Mouse (Mus musculus) lung, embryonic 16.5 days (tissue): ENCODE data around the gene Glt6d1. TPM values are rescaled to one million over a fixed set of nuclear protein-coding genes. Genes with fewer than 3 reads are reported as not detected.
"Not testable (repeated sequence)": the region's sequence is repeated elsewhere in the genome, so short reads cannot be mapped to it uniquely, and the experiment has no call there.

Experiments
- ATAC-seq: fragments of 200-750 bp; cut with Nextera tagmentation; 2 replicates; pipeline ENCODE4 v1.8.0; 2017; ENCODE audit warnings: low read depth, mild to moderate bottlenecking, moderate library complexity
- H3K27ac ChIP-seq: fragments of 300-500 bp; sonication (generic); 2 replicates; pipeline ENCODE4 v1.5.1; 2014; ENCODE audit warnings: mild to moderate bottlenecking, control low read depth, low read length
- H3K27me3 ChIP-seq: fragments of 300-500 bp; sonication (generic); 2 replicates; pipeline ENCODE4 v1.6.1; 2014; ENCODE audit warnings: low read depth, low read length, mixed read lengths; ENCODE audit not compliant: control insufficient read depth, insufficient read depth
- H3K36me3 ChIP-seq: fragments of 300-500 bp; sonication (generic); 2 replicates; pipeline ENCODE4 v1.6.1; 2014; ENCODE audit warnings: low read length; ENCODE audit not compliant: control insufficient read depth, insufficient read depth
- H3K4me1 ChIP-seq: fragments of 300-500 bp; sonication (generic); replicated peaks from 2 replicates; pipeline ENCODE4 v1.6.1; 2014; ENCODE audit warnings: low read length, mixed read lengths; ENCODE audit not compliant: control insufficient read depth, insufficient read depth
- H3K4me2 ChIP-seq: fragments of 300-500 bp; sonication (generic); 2 replicates; pipeline ENCODE4 v1.6.1; 2014; ENCODE audit warnings: low read depth, low read length, control low read depth
- H3K4me3 ChIP-seq: fragments of 300-500 bp; sonication (generic); 2 replicates; pipeline ENCODE4 v1.5.1; 2014; ENCODE audit warnings: mild to moderate bottlenecking, low read length, control low read depth
- H3K9ac ChIP-seq: fragments of 300-500 bp; sonication (generic); 2 replicates; pipeline ENCODE4 v1.6.1; 2014; ENCODE audit warnings: low read length, control low read depth
- H3K9me3 ChIP-seq: fragments of 300-500 bp; sonication (generic); 2 replicates; pipeline ENCODE4 v1.6.1; 2016; ENCODE audit warnings: low read length; ENCODE audit not compliant: control insufficient read depth
- WGBS: fragments of 180-500 bp; shearing (Covaris S2); extraction: QIAGEN DNeasy Blood & Tissue Kit; methylation state at CpG from one replicate; pipeline ENCODE4 v1.1.7; 2014; 5-methylcytosine and 5-hydroxymethylcytosine counted together
- polyA plus RNA-seq: library from polyadenylated mRNA; unstranded; fragments of >200 nt; fragmentation: Nextera tagmentation; extraction: Ambion mirVana; gene quantifications from 2 replicates; pipeline ENCODE4 v1.2.1, GENCODE M21; 2015

Gene Glt6d1
- not detected in 2 replicates for polyA plus RNA-seq

DNA sequence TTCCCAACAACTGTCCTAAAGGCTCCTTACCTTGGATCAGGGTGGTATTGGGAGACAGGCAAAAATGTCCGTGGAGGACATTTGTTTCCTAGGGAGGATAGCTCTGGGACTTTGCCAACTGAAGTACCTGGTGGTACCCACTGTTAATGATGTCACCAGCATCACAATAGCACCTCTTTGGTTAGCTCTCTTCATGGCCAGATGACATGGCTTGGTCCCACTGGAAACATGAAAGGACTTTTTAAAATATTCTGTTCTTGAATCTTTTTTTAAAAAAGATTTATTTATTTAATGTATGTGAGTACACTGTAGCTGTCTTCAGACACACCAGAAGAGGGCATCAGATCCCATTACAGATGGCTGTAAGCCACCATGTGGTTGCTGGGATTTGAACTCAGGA, at the start of gene Glt6d1:
TSS of gene Glt6d1 (minus strand) at position 101 of the 400 bp plus-strand sequence.
- H3K36me3 ChIP-seq, ATAC-seq, H3K27ac ChIP-seq, H3K9me3 ChIP-seq, H3K9ac ChIP-seq, H3K4me2 ChIP-seq, H3K4me1 ChIP-seq, H3K4me3 ChIP-seq, H3K27me3 ChIP-seq: not testable (repeated sequence)
- WGBS = 63% methylated on average over 1 of the region's 1 CpGs

DNA sequence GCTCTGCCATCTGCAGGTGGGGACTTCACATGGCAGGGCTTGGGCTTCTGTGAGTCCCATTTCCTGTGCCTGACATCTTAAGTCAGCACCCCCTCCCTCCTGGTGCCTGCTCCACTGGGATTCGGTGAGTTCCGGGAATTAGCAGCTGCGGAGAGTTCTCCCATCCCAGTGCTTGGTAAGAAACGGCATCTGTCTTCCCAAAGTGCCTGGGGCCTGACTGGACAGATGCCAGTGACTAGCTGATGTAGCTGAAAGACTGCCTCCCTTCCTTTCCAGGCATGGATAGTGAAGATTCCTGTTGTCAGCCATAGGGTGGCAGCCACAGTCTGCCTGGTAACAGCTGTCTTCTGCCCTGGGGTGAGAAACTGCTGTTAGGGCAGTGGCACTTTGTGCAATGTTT, 49.8 kb upstream of the Glt6d1 start:
- WGBS = 13% methylated on average over 4 of the region's 4 CpGs
- H3K27ac ChIP-seq = no peak overlapping the region
- no peak overlapping the region for H3K4me2 ChIP-seq
- H3K9me3 ChIP-seq = no peaks in the 10 kb centered on the region
- peaks cover 16% of the 10 kb centered on the region for H3K27me3 ChIP-seq
- no peak for ATAC-seq
- peaks cover 5% of the 10 kb centered on the region; the same call in 1 of the 2 replicates for H3K4me1 ChIP-seq
- no peak overlapping the region for H3K4me3 ChIP-seq
- no peaks in the 10 kb centered on the region for H3K36me3 ChIP-seq
- no peak overlapping the region for H3K9ac ChIP-seq

DNA sequence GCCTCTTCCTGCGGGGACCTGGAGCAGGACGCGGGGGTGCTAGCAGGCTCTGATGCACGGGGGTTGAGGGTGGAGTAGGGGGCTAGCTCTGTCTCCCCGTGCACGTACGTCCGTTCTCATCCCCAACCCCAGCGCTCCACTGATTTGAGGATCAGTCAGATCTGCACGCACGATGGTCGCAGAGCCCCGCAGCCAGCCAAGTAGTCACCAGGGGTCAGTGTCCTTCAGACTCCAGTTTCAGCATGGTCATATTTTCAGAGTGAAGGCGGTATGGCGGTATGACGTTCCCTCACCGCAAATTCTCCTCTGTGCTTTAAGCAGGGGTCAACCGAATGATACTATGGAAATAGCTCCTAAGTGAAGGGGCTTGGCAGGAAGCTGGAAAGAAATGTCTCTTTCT, 48.6 kb upstream of the Glt6d1 start:
- peaks cover 16% of the 10 kb centered on the region for H3K27me3 ChIP-seq
- peak overlapping the region; percentile 50 for H3K4me3 ChIP-seq
- no peaks in the 10 kb centered on the region for H3K9me3 ChIP-seq
- H3K4me2 ChIP-seq = peak overlapping the region; percentile 86
- H3K9ac ChIP-seq = no peak overlapping the region
- H3K27ac ChIP-seq = no peak overlapping the region
- H3K36me3 ChIP-seq = no peaks in the 10 kb centered on the region
- H3K4me1 ChIP-seq = peaks cover 5% of the 10 kb centered on the region; the same call in 1 of the 2 replicates
- no peak for ATAC-seq
- WGBS = 5% methylated on average over 18 of the region's 18 CpGs

DNA sequence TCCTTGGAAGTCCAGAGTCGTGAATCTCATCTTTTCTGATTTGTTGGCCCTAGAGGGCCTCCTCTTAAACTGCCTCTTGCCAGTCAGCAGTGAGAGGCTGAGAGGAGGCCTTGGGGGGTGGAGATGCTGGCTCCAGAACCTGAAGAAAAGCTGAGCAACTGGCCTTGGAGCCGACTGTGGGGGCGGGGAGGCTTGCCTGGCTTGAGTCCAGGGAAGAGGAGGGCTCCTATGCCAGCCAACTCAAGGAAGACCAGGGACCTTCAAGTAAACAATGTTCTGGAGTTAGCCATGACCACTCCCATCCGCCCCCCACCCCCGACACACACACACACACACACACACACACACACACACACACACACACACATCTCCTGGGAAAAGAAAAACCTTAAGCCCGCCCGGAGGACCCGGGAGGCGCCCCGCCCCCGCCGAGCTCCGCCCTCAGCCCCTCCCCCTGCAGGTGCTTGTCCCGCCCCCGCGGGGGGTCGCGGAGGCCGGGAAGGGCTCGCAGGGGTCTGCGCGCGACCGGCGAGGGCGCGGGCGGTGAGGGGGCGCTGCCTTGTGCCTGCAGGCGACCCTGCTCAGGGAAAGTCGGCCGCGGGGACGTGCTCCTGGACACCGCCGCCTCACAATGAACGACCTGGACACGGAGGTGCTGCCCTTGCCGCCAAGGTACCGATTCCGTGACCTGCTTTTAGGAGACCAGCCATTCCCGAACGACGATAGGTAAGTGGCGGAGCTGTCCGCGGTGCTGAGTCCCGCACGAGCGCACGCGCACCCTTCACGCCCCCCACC, 47.9 kb upstream of the Glt6d1 start, which contains the start of gene Kcnt1:
TSS of gene Kcnt1 (plus strand) at position 398 of the 795 bp plus-strand sequence.
- 1% methylated on average over 30 of the region's 53 CpGs for WGBS
- no peaks in the 10 kb centered on the region for H3K9me3 ChIP-seq
- H3K4me2 ChIP-seq = peak within 1 kb of the TSS; percentile 86
- H3K27me3 ChIP-seq = peaks cover 16% of the 10 kb centered on the region
- no peak for ATAC-seq
- no peak within 1 kb of the TSS for H3K27ac ChIP-seq
- H3K9ac ChIP-seq = no peak within 1 kb of the TSS
- peak within 1 kb of the TSS; percentile 50 for H3K4me3 ChIP-seq
- H3K4me1 ChIP-seq = peaks cover 5% of the 10 kb centered on the region; the same call in 1 of the 2 replicates
- no peaks in the 10 kb centered on the region for H3K36me3 ChIP-seq

DNA sequence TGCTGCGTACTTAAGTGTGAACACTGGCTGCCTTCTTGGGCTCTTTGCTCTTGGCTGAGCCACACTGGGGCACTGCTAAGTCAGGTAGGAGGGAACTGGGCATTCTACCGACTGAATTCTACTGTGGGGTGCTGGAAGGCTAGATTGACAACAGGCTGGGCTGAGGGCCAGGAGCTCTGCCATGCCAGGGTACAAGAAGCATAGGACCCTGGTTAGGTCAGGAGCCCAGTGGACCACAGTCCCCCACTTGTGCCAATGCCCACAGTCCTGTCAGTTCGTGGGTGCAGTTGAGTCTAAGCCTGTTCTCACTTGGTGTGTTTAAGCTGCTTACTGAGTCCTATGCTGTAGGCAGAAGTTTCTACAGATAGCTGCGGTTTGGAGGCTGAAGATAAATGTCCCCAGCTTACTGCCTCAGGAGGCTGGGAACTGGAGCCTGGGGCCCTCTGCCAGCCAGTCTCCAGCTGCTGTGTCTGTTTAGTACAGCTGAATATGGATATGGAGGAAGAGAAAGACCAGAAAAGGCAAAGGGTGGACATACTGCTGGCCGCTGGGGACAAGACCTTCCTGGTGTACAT, 47.1 kb upstream of the Glt6d1 start:
- H3K4me2 ChIP-seq = peak overlapping the region; percentile 86

DNA sequence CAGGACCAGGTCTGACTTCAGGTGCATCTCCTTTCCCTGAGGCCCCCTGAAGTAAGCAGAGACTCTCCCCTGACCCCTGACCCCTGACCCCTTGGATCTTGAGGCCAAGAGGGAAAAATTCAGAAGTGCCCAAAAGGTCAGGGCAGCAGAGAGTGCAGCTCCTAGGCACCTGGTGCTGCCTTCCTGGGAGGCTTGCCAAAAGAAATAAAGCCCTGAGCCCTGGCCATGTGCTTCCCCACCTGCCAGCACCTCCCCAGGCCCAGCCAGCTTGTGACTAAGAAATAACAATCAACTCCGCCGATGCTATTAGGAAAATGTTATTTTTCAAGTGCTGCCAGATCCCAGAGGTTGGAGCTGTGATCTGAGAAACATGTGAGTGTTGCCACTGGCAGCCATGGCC, 46.4 kb upstream of the Glt6d1 start:
- 60% methylated on average over 2 of the region's 2 CpGs for WGBS
- peaks cover 16% of the 10 kb centered on the region for H3K27me3 ChIP-seq
- no peak for ATAC-seq

More for the DNA sequence above, 47.1 kb upstream of the Glt6d1 start:
- no peaks in the 10 kb centered on the region for H3K9me3 ChIP-seq
- no peaks in the 10 kb centered on the region for H3K36me3 ChIP-seq
- no peak for ATAC-seq
- H3K27me3 ChIP-seq = peaks cover 16% of the 10 kb centered on the region
- H3K27ac ChIP-seq = no peak overlapping the region
- WGBS = 47% methylated on average over 5 of the region's 5 CpGs
- no peak overlapping the region for H3K4me3 ChIP-seq
- H3K9ac ChIP-seq = no peak overlapping the region
- peaks cover 5% of the 10 kb centered on the region; the same call in 1 of the 2 replicates for H3K4me1 ChIP-seq

DNA sequence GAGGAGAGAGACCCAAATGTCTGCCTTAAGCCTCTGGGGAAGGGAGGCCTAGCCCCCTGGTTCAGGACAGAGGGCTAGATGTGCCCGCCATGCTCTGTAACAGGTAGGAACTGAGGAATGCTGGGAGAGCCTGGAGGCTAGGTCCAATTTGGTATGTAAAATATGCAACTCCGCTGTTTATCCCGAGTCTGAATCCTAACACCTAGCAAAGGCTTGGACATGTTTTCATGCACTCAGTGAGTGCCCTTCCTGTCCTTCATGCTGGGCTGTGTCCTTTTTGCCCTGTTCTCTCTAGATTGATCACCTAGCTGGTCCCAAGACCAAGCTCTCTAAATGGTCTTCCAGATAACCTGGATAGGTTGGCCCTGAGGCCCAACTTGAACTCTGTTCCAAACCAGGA, 44.2 kb upstream of the Glt6d1 start:
- H3K9ac ChIP-seq = no peak overlapping the region
- H3K27ac ChIP-seq = no peak overlapping the region
- WGBS = 78% methylated on average over 3 of the region's 3 CpGs
- no peak for ATAC-seq
- no peaks in the 10 kb centered on the region for H3K9me3 ChIP-seq
- H3K4me3 ChIP-seq = no peak overlapping the region
- H3K4me2 ChIP-seq = no peak overlapping the region
- H3K27me3 ChIP-seq = peaks cover 12% of the 10 kb centered on the region
- H3K4me1 ChIP-seq = peaks cover 5% of the 10 kb centered on the region; the same call in 1 of the 2 replicates
- no peaks in the 10 kb centered on the region for H3K36me3 ChIP-seq

More for the DNA sequence above, 46.4 kb upstream of the Glt6d1 start:
- no peak overlapping the region for H3K9ac ChIP-seq
- H3K36me3 ChIP-seq = no peaks in the 10 kb centered on the region
- H3K9me3 ChIP-seq = no peaks in the 10 kb centered on the region
- no peak overlapping the region for H3K27ac ChIP-seq
- no peak overlapping the region for H3K4me3 ChIP-seq
- H3K4me2 ChIP-seq = no peak overlapping the region
- H3K4me1 ChIP-seq = peaks cover 5% of the 10 kb centered on the region; the same call in 1 of the 2 replicates

DNA sequence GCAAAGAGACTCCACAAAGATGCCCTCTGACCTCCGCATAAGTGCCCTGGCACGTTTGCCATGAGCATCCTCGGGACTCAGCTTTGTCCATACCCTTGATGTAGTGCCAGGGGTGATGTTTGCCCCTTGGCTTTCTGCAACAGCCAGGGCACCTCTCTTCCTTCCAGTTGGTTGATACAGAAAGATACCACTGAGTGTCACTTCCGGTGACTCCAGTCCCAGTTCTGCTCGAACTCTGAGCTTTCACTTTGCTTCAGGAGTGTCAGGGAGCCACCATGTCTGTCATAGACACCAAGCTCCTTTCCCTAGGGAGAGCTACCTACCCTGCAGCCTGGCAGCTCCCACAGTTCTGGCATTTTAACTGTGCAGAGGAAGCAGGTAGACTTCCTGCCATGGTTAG, 38.4 kb upstream of the Glt6d1 start:
- Histone ChIP-seq H3K27me3 (no peaks in the 10 kb centered on the region), H3K4me3 (no peak overlapping the region), H3K4me1 (peaks cover 6% of the 10 kb centered on the region), H3K4me2 (no peak overlapping the region), H3K9me3 (no peaks in the 10 kb centered on the region), H3K9ac (no peak overlapping the region), H3K27ac (no peak overlapping the region), H3K36me3 (no peaks in the 10 kb centered on the region)
- WGBS = 63% methylated on average over 5 of the region's 5 CpGs
- no peak for ATAC-seq

DNA sequence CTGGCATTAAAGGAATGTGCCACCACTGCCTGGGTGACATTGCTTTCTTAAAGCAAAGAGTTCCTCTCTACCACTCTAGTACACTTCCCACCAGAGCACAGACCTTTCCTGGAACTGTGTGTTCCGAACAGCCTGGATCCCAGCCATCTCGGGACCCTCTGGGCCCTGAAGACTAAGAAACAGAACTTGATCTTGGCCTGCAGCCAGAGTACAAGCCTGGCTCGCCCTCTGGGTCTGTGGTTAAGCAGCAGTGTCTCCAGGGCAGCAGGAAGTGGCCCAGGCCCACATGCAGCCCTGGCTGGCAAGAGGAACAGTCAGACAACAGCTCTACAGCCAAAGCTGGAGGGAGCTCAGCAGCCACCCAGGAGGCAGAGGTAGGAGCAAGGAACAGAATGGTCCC, 37.0 kb upstream of the Glt6d1 start:
- Histone ChIP-seq H3K36me3 (no peaks in the 10 kb centered on the region), H3K27me3 (no peaks in the 10 kb centered on the region), H3K4me1 (peaks cover 6% of the 10 kb centered on the region), H3K9me3 (no peaks in the 10 kb centered on the region), H3K4me2 (no peak overlapping the region), H3K9ac (no peak overlapping the region), H3K4me3 (no peak overlapping the region), H3K27ac (peak overlapping the region; percentile 25; the same call in 1 of the 2 replicates)
- 16% methylated on average over 3 of the region's 3 CpGs for WGBS
- ATAC-seq = peak; percentile 62
